Mouse (Mus musculus): Measurements from ENCODE around the gene Rab4a.
A peak's percentile ranks its signal among the peaks of the same experiment; 100 is the strongest.

Gene Rab4a

DNA sequence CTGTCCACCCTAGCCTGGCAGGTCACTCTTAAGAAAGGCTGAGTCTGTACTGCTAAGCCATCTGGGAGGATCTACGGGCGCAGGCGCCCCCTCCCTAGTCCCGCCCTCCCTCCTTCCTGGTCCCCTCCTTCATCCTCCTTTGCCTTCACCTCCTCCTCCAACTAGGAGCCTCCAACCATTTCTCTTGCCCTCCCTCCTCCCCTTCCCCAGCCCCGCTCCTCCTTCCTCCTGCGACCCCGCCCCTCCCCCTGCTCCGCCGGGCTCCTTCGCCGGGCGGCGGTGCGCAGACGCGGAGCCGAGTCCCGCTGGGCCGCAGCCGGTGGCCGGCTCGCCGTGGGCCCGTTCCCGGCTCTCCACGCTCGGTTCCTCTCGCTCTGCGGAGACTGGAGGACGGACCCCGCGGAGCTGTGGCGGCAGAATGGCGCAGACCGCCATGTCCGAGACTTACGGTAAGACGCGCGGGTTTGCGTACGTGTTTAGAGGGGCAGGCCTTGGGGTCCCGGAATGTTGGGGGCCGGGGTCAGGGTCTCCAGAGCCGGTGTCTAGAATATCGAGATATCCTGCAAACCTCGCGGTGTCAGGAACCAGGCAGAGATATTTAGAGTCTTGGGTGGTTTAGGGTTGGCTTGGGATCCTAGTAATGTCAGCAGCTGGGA is at the start of gene Rab4a:
TSS of gene Rab4a (plus strand) at position 268 of the 656 bp plus-strand sequence.
- peak; percentile 84 for DNase-seq (ENCODE audit: low spot score)

GRCm38 (mm10) chr8:123756901-123757300 is 48.9 kb upstream of the Rab4a start:
- no peak for DNase-seq (ENCODE audit: low spot score)

DNA sequence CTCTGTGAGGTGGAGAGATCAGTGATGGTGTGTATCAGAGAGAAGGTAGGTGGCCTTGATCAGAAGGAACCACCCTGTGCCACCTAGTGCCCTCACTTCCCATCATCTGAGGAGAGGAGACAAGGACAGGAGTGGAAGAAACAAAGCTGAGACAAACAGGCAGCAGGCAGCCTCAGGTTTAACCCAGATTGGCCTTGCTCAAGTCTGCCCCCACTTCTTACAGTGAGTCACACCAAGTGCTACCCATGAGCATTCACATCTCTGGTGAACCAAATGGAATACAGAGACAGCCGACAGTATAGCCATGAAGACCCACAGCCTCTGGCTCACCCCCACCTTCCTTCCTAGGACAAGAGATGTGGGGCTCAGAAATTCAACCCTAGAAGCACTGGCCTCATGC is 46.9 kb upstream of the Rab4a start:
- DNase-seq (ENCODE audit: low spot score) = no peak

DNA sequence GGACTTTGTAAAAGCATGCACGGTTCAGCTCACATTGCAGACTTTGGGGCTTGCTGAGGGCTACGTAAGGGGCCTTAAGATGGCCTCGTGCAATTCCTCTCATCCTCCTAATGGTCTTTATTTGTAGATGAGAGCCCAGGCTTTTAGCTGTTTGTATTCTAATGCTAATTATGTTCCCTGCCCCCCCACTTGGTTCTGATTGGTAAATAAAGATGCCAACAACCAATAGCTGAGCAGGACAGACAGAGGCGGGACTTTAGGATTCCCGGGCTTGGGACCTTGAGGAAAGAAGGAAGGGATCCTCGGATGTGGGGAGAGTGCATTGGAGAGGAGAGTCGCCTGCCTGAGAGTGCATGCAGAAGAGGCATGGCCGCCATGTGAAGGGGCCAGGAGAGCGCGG is 45.9 kb upstream of the Rab4a start:
- no peak for DNase-seq (ENCODE audit: low spot score)

- no peak for DNase-seq (ENCODE audit: low spot score)
These were observed 45.2 kb upstream of the Rab4a start for GRCm38 (mm10) chr8:123760579-123760978.

GRCm38 (mm10) chr8:123761266-123761882 is 44.4 kb upstream of the Rab4a start:
- no peak for DNase-seq (ENCODE audit: low spot score)

DNA sequence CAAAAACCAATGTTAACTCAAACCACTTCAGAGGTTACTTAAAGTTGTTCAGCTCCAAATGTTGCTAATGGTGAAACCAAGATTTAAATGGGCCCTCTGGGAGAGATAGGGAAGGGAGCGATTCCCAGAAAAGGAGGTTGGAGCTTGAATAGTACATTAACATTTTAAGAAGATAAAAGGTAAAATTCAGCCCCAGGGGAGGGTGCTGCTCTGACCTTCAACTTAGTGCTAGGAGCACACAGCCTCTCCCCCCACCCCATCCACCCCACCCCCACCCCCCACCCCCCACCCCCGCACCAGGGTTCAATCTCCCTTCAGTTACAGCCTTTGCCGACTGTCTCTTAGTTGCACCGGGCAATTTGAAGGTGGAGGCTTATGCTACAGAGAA is 43.9 kb upstream of the Rab4a start:
- no peak for DNase-seq (ENCODE audit: low spot score)

GRCm38 (mm10) chr8:123763355-123763754 is 42.4 kb upstream of the Rab4a start:
- no peak for DNase-seq (ENCODE audit: low spot score)

DNA sequence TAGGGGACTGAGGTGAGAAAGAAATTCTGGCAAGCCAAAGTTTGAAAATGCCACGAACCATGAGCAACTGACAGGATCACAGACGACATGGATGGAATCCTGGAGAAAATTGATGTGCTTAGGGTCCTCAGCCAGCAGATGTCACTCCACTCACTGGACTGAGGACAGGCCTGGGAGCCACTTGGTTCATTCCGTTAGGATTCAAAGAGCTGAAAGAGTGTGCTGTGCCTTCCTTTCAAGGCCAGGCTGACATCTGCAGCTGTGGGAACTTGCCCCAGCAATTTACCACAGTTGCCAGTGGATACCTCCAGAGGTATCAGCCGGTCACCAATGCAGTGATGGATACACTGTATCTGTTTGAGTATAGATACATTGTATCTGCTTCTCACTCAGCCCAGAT is 41.1 kb upstream of the Rab4a start:
- no peak for DNase-seq (ENCODE audit: low spot score)

DNA sequence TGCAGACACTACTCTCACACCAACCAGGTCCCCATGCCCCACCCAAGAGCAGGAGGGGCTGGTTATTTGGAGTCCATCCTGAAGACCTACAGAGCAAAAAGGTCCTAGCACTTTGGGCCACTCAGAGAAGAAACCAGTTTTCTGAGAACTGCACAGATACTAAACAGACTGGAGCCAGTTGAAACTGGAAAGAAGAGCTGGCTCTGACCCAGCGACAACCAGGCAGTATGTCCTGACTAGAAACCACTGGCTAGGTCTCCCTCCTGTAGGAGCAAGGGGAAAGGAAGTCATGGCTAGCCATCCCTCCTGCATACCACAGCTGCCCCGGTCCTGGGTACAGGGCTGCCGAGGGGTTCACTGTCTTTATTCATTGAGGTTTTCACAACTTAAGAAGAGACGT is 39.3 kb upstream of the Rab4a start:
- no peak for DNase-seq (ENCODE audit: low spot score)

DNA sequence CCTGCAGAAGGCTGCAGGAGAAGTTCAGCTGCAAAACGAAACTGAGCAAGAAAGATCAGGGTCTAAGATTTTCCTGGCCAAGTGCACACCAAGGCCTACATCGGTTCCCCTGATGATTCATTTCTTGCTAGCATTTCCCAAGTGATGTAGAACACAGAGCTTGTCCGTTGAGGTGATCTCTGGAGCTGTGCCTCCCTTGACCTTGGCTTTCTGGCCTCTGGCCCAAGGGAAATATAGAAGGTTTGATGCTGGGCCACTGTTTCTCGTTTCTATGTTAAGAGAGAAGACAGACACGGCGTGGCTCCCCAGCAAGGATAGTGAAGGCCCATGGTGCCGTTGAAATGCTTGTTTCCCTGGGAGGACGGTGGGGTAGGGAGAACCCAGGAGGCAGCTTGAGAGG is 37.9 kb upstream of the Rab4a start:
- DNase-seq (ENCODE audit: low spot score) = no peak

DNA sequence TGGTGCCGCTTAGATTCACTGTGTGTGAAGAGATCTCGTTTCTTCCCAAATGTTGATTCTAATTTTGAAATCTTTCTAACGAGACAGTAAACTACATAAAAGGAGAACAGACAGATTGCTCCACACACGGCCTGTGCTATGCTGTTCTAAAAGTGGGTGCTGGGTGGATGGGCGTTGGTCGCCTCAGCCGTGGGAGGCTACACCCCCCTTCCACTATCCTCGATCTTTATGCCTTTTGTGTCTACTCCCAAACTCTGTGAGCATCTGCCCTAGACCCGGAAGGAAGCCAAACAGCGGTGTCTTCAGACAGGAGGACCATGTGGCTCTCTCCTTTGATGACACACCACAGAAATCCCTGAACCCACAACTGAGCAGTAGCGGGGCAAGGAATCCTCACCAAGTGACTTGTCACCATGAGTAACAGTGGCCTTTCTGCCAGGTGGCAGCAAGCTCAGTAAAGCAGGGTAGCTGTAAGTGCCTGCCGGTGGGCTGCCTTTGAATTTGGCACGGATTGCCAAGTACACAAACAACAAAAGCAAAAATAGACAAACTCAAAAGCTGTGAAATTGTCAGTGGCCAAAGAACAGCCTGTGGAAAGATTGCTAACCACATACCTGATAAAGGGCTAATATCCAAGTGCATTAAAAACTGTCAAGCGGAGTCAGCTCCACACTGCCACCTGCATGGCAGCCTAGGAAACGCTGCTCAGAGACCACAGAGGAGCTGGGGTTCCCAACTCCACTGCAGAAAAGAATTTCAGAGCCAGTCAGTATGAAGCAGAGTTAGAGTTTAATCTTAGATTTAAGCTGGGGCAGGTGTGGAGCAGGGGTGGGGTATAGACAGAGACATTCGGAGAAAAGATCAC is 37.1 kb upstream of the Rab4a start:
- peak; percentile 51 for DNase-seq (ENCODE audit: low spot score)

DNA sequence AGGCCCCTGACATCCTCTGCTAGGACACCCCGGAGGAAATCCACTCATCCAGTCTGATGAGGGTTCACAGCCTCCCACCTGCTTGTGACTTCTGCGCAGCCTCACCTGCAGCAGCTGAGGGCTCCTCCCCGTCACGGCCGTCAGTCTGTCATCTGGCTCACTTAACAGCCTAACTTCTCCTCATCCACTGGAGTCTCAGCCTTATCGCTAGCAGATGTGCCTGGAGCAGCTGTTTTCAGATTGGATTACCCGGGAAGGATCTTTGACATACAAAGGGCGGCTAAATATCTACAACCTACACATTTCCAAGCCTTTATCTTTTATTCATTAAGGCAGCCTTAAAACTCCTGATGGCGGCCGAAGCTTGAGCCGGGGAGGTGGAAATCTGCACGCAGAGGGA is 32.3 kb upstream of the Rab4a start:
- DNase-seq (ENCODE audit: low spot score) = no peak

DNA sequence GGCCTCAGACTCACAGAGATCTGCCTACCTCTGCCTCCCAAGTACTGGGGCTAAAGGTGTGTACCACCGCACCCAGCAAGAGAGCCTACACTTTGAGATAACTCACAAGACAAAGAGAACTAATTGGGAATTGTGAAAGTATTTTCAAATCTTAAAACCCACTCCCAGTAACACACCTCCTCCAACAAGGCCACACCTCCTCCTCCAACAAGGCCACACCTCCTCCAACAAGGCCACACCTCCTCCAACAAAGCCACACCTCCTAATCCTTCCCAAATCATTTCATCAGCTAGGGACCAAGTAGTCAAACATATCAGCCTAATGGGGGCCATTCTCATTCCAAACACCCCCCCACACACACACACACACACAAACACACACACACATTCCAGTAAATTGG is 31.3 kb upstream of the Rab4a start:
- no peak for DNase-seq (ENCODE audit: low spot score)

GRCm38 (mm10) chr8:123777319-123777718 is 28.5 kb upstream of the Rab4a start:
- no peak for DNase-seq (ENCODE audit: low spot score)

DNA sequence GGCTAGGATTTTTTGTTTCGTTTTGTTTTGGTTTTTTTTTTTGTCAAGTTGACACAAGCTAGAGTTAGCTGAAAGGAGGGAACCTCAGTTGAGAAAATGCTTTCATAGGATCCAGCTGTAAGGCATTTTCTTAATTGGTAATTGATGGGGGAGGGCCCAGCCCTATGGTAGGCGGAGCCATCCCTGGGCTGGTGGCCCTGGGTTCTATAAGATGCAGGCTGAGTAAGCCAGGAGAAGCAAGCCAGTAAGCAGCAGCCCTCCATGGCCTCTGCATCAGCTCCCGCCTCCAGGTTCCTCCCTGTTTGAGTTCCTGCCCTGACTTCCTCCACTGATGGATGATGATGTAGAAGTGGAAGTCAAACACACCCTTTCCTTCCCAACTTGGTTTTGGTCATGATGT is 25.3 kb upstream of the Rab4a start:
- no peak for DNase-seq (ENCODE audit: low spot score)

DNA sequence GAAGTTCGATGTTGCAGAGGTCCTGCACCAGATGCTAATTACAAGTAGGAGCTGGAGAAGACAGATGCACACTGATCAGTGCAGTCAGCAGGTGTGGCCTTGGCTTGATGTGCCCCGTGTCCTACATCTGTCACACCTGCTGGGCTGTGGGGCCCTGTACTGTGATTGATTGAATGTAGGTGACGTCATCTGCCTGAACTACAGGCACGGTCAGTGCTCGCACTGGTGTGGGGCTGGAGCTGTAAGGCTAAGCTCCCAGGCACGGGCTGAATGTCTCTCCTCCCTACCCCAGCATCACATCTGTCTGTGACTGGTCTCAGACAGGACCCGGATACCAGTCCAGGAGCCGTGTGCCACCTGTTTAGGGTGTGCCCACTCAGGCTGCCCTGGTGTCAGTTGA is 24.5 kb upstream of the Rab4a start:
- DNase-seq (ENCODE audit: low spot score) = no peak

GRCm38 (mm10) chr8:123783525-123784249 is 22.1 kb upstream of the Rab4a start:
- peak; percentile 62 for DNase-seq (ENCODE audit: low spot score)

DNA sequence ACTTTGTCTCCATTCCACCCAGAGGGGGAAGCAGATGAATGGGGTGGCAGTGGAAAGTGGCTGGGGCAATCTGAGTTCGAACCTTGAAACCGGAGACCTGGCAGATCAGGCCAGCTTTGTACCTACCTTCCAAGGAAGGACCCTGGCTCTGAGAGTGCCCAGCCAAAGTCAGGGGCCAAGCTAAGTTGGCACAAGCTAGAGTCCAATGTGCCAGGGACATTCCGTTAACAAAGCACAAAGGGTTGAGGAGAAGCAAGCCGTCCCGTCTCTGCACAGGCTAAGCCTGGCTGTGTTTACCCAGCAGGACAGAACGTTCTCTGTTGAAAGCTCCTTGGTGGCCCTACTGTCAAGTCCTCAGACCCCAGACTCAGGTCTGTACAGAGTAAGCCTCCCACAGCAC is 19.6 kb upstream of the Rab4a start:
- DNase-seq (ENCODE audit: low spot score) = no peak

GRCm38 (mm10) chr8:123786644-123787043 is 19.1 kb upstream of the Rab4a start:
- DNase-seq (ENCODE audit: low spot score) = no peak

GRCm38 (mm10) chr8:123787254-123787897 is 18.4 kb upstream of the Rab4a start:
- no peak for DNase-seq (ENCODE audit: low spot score)

Data from ovary, postnatal 14 days (tissue).